Mouse (Mus musculus) heart, embryonic 10.5 days (tissue): ENCODE measurements around the gene Prl3d2. TPM values are rescaled to one million over a fixed set of nuclear protein-coding genes. Genes with fewer than 3 reads are reported as not detected.
"Not testable (repeated sequence)": the region's sequence is repeated elsewhere in the genome, so short reads cannot be mapped to it uniquely, and the experiment has no call there.

Source experiments
- DNase-seq: peaks from one replicate; pipeline ENCODE4 v3.0.0-alpha.2; 2017; ENCODE audit warnings: low spot score
- H3K27ac ChIP-seq: fragments of 300-500 bp; sonication (generic); 2 replicates; pipeline ENCODE4 v1.5.1; 2016; ENCODE audit warnings: mild to moderate bottlenecking
- H3K27me3 ChIP-seq: fragments of 300-500 bp; sonication (generic); 2 replicates; pipeline ENCODE4 v1.6.1; 2016; ENCODE audit warnings: mild to moderate bottlenecking; ENCODE audit not compliant: poor library complexity, insufficient read depth, severe bottlenecking
- H3K36me3 ChIP-seq: fragments of 300-500 bp; sonication (generic); 2 replicates; pipeline ENCODE4 v1.6.1; 2016; ENCODE audit warnings: mild to moderate bottlenecking, moderate library complexity
- H3K4me1 ChIP-seq: fragments of 300-500 bp; sonication (generic); 2 replicates; pipeline ENCODE4 v1.6.1; 2016; ENCODE audit warnings: mild to moderate bottlenecking
- H3K4me3 ChIP-seq: fragments of 300-500 bp; sonication (generic); 2 replicates; pipeline ENCODE4 v1.5.1; 2016; ENCODE audit warnings: mild to moderate bottlenecking, moderate library complexity
- H3K9me3 ChIP-seq: fragments of 300-500 bp; sonication (generic); 2 replicates; pipeline ENCODE4 v1.6.1; 2016; ENCODE audit warnings: mild to moderate bottlenecking, moderate library complexity
- WGBS: fragments of 180-500 bp; shearing (Covaris S2); methylation state at CpG from one replicate; pipeline ENCODE4 v1.1.7; 2016; 5-methylcytosine and 5-hydroxymethylcytosine counted together
- polyA plus RNA-seq: library from polyadenylated mRNA; unstranded; fragments of >200 nt; fragmentation: Nextera tagmentation; extraction: Ambion mirVana; gene quantifications from 2 replicates; pipeline ENCODE4 v1.2.1, GENCODE M21; 2016

The Prl3d2 gene
- polyA plus RNA-seq, result not detected in 2 replicates

- WGBS, result 68% methylated on average over 3 of the region's 4 CpGs
Observed at GRCm38 (mm10) chr13:27121398-27121797, at the start of gene Prl3d2. Prl3d2 (plus strand) TSS chr13:27121698.

GRCm38 (mm10) chr13:27093890-27094289, 27.6 kb upstream of the Prl3d2 start, which contains the start of gene Prl3d1:
Prl3d1 (plus strand) TSS chr13:27094190.
- not testable (repeated sequence) for DNase-seq, H3K27me3 ChIP-seq, H3K36me3 ChIP-seq, H3K4me3 ChIP-seq, H3K27ac ChIP-seq, H3K4me1 ChIP-seq, H3K9me3 ChIP-seq
- WGBS, result 83% methylated on average over 5 of the region's 5 CpGs

More at GRCm38 (mm10) chr13:27121398-27121797, at the start of gene Prl3d2:
- not testable (repeated sequence) for H3K27ac ChIP-seq, H3K9me3 ChIP-seq, H3K4me1 ChIP-seq, DNase-seq, H3K36me3 ChIP-seq, H3K4me3 ChIP-seq, H3K27me3 ChIP-seq

GRCm38 (mm10) chr13:27148264-27148663, 26.8 kb downstream of the Prl3d2 start:
- Histone ChIP-seq H3K4me3 (no peak overlapping the region), H3K27ac (no peak overlapping the region), H3K27me3 (no peaks in the 10 kb centered on the region), H3K4me1 (no peaks in the 10 kb centered on the region), H3K9me3 (no peaks in the 10 kb centered on the region), H3K36me3 (no peaks in the 10 kb centered on the region)
- 47% methylated on average over 1 of the region's 1 CpGs for WGBS
- DNase-seq, result no peak

- H3K4me3 ChIP-seq, H3K4me1 ChIP-seq, H3K36me3 ChIP-seq, H3K27ac ChIP-seq, H3K27me3 ChIP-seq, H3K9me3 ChIP-seq, DNase-seq: not testable (repeated sequence)
- 79% methylated on average over 3 of the region's 3 CpGs for WGBS
Observed at GRCm38 (mm10) chr13:27156490-27156889, 35.0 kb downstream of the Prl3d2 start, which contains the start of gene Prl3d3. Prl3d3 (plus strand) TSS chr13:27156790.

Other genes starting within 250 kb of the Prl3d2 start
- gene Prl, start 64.1 kb upstream of the Prl3d2 start, polyA plus RNA-seq, result not detected in 2 replicates
- not detected in 2 replicates for gene Prl3d1, start 27.5 kb upstream of the Prl3d2 start, polyA plus RNA-seq
- gene Prl3d3, start 35.1 kb downstream of the Prl3d2 start, polyA plus RNA-seq, result not detected in 2 replicates
- gene Prl3c1, start 75.0 kb downstream of the Prl3d2 start, polyA plus RNA-seq, result not detected in 2 replicates
- 0.30 and 0.82 TPM in 2 replicates for gene Prl3b1, start 120.1 kb downstream of the Prl3d2 start, polyA plus RNA-seq
- not detected in 2 replicates for gene Prl3a1, start 137.7 kb downstream of the Prl3d2 start, polyA plus RNA-seq
- not detected in 2 replicates for gene Prl6a1, start 190.9 kb downstream of the Prl3d2 start, polyA plus RNA-seq
- gene Prl8a2, start 224.0 kb downstream of the Prl3d2 start, polyA plus RNA-seq, result 0.14 TPM in 1 of 2 replicates, not detected in the other